Mouse (Mus musculus) G1E (cell line): ENCODE results near the gene Agap1.

Experiments used
- CTCF ChIP-seq: IDR thresholded peaks from 2 replicates; pipeline ENCODE4 v1.5.1; 2012; ENCODE audit warnings: low read depth, low read length, inconsistent platforms, mixed read lengths
- TAL1 ChIP-seq: conservative IDR thresholded peaks from 2 replicates; pipeline ENCODE4 v1.6.1; 2012; ENCODE audit warnings: low read depth, low read length, inconsistent platforms, mixed read lengths

- TF ChIP-seq CTCF (no peak), TAL1 (no peak)
Observed at GRCm38 (mm10) chr1:89750495-89750894, 295.9 kb downstream of the Agap1 start.
